Mouse (Mus musculus): ENCODE data around the gene Clic4.

The Clic4 gene

DNA sequence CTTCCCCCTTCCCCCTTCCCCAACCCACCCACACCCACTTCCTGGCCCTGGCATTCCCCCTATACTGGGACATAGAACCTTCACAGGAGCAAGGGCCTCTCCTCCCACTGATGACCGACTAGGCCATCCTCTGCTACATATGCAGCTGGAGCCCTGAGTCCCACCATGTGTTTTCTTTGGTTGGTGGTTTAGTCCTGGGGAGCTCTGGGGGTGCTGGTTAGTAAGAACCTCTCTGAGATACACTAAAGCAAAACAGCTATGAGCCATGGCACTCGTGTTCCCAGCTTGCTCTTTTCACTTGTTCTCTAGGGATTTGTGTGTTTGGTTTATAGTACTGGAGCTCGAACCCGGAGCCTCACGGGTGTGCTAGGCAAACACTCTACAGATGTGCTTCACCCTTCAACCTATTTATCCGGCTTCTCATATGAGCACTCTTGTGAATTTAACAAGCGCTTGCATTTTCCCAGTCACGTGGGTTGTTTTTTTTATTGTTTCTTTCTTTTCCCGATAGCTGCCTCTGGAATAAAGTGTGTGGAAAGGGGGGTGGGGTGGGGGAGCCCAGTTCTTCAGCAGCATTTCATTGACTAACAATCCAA, 14.6 kb downstream of the Clic4 start:
- no peak for DNase-seq (ENCODE audit: low spot score)

DNA sequence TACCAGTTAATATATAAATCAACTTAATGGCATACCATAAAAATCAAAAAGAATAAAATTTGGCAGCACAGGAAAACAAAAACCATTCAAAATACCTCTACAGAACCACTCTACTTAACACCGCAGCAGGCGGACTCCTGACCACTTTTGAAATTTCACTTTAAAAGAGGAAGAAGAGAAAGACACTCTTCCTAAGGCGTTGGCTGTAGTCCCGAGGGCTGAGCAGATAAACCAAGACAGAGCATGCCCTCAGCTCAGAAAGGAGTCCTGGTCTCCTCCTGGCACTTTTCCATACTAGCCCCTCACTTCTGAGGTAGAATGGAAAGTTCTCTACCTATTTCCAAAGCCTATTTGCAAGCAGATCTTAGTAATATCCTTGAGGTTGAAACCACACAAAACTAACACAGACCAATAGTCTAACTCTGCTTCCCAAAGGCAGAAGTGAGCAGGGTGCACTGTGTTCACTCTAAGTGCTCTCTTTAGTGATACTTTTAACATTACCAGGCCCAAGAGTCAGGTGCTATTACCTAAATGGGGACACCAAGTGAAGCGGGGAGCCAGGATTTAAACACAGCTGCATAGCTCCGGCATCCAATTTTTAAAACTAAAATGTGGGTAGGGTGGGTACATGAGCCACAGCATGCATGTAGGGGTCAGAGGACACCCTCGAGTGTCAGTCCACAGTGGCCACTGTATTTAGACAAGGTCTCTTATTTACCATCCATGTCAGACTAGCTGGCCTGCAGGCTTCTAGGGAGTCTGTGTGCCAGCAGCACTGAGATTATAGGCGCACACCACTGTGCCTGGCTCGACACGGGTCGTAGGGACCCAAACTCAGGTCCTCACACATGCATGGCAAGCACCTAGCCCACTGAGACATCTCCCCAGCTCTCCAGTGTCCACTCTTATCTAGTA, 15.8 kb downstream of the Clic4 start:
- DNase-seq (ENCODE audit: low spot score), result no peak

DNA sequence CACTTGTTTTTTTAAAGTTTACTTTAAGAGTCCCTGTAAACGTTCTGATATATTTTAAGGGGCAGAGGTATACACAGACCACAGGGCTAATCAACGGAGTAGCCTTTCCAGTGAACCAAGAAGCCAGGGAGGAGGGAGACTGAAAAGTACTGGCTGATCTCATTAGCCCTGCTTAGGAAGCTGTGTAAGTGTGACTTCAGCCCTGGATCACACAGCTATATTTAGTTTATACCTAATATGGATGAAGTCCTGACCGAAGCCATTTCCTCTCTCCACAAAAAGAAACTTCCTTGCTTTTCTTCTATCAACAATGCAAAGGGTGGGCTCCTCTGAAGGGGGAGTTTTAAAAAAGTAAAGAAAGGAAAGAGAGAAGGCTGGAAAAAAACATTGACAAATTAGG, 17.8 kb downstream of the Clic4 start:
- DNase-seq (ENCODE audit: low spot score), result no peak

DNA sequence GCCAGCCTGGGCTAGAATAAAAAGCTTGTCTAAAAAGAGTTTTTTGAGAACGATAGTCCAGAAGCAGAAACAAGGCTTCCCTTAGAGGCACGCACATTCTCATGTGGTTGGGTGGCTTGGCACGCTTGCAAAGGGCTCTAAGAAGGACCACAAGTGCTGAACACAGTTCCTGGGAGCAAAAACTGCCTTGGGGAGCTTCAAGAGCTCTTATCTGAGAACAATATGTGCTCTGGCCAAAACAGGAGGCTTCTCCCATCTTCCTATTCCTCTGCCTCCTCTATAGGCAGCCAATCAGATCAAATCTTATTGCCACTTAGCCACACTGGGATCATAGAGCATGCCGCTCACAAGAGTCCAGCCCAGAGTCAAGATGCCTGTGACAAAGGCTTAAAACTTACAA, 18.3 kb downstream of the Clic4 start:
- DNase-seq (ENCODE audit: low spot score), result no peak

DNA sequence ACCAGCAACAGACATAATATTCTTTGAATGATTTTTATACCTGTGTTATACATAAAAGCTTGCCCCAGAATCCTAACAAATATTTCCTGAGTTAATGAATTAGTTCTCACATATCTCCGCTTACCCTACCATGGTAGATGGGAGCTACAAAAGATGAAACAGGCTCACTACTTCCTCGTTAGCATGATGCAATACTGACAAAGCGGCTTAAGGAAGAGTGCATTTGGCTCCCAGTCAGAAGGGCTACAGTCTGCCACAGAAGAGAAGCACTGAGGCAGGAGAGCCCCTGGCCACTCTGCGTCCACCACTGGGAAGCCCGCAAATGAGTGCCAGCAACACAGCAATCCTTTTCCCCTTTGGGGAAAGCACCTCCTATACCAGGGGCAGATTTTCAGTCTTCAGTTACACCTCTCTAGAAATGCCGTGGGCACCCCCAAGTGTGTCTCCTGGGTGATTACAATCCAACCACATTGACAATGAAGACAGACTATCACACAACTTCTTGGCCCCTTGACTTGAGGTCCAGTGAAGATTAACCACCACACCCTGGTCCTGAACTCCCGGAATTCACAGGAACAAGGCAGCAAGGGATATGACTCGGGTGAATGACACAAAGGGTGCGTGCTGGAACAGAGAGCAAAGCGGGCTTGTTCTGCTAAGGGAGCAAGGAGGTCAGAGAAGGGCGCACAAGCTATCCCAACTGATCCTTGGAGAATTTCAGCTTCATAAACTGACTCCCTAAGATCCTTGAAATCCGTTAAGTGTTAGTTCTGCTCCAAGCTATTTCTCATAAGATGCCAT, 19.2 kb downstream of the Clic4 start:
- no peak for DNase-seq (ENCODE audit: low spot score)

DNA sequence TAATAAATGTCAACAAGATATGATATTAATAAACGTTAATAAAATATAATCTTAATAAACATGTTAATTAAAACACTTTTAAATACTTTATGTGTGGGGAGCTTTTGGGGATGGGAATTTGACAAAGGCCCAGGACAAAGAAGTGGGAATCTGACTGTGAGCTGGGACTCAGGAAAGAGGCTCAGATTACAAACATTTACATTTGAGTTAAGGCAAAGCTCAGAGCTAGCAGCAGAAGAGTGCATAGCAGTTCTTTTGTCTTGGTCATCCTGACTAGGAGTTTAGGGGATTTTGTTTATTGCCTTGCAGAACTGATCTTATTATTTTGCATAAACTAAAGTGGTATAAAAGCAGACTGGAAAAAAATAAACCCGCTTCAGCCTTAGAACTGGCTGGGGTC, 20.8 kb downstream of the Clic4 start:
- DNase-seq (ENCODE audit: low spot score), result no peak

DNA sequence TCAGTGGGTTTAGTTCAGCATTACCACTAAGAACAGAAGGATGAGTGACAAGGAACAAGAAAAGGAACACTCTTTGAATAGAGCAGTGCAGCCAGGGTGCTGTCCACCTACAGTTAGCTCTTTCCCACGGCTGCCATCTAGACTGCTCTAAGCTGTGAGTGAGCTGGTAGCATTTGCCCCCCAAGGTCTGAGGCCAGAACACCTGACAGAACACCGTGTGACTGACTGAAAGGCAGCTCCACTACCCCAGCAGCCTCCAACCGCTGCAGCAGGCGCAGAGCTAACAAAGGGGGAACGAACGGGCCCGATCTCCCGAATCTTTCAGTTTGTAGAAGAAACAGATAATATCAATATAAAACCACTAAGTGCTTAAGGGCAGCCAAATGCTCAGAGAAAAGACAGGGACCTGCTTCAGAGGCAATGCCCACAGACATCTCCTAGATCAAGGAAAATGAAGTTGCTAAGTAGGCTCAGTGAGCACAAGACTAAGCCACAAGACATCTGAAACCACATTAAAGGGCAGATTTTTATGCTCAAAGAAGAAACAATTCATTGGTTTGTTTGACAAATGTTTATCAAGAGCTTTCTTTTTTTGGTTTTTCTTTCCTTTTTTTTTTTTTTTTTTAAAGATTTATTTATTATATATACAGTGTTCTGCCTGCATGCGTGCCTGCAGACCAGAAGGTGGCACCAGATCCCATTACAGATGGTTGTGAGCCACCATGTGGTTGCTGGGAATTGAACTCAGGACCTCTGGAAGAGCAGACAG, 24.2 kb downstream of the Clic4 start:
- no peak for DNase-seq (ENCODE audit: low spot score)

DNA sequence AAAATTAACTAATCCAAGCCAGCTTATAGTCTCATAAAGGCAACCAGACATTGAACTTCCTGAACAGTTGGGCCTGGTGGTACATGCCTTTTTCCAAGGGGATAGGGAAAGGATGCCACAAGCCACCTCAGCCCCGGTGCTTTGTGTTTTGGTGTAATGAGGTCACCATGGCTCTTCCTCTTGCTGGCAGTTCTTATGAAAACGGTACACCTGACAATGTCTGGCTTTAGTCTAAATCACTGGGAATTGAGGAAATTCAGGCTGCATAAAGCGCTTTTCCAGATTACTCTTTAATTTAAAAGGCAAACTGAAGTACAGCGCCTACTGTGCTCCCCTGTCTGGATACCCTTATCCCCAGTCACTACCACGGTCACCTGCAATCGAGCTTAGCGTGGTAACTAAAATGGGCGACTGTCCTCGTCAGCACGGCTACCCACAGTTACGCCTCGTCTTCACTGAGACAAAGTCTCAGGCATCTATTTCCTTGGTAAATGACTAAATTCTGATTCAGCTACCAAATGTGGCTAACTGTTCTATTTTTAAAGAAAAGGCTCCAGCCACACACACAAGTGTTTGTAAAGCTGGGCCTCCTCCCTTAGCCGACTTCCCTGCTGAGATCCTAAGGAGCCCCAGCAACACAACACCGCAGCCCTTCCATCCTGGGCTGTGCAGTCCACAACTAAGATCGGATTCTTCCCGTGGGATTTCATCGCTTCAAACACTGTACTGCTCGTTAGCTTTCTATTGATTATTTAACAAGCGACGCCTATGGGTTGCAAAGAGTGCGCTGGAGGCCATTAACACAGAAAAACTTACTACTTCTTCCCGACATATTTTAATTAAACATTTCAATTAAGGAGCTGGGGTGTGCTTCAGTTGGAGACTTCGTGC, 25.5 kb downstream of the Clic4 start:
- no peak for DNase-seq (ENCODE audit: low spot score)

DNA sequence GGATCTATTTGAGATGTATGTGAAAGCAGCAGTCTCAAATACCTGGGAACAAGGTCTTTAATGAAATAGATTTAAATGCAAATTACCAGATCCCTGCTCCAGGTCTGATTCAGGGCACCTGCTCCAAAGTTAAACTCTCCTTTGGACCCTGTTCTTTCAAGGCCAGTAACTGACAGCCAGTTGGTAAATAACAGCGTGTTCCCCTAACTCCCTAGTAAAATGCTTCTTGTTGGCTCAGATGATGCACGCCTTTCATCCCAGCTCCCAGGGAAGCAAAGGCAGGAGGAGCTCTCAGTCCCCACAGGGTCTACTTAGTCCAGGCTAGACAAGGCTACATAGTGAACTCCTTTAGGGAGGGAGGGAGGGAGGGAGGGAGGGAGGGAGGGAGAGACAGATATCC, 26.2 kb downstream of the Clic4 start:
- no peak for DNase-seq (ENCODE audit: low spot score)

DNA sequence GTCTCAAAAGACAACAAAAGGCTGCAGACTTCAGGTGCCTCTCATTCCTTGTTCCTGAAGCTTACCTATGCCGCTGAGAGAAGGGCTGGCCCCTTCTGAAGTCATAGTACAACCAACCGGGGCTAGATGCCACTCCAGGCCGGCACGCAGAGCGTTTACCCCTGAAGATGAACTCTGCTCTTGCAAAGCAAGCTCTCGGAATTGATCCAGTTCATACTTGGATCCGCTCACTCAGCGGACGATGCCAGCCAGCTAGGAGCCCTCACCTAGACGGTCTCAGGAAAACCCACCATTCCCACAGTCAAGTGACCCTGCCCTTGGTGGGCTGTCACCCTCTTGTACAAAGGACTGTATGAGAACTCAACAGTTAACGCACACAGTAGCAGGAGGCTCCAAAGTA, 26.8 kb downstream of the Clic4 start:
- no peak for DNase-seq (ENCODE audit: low spot score)

DNA sequence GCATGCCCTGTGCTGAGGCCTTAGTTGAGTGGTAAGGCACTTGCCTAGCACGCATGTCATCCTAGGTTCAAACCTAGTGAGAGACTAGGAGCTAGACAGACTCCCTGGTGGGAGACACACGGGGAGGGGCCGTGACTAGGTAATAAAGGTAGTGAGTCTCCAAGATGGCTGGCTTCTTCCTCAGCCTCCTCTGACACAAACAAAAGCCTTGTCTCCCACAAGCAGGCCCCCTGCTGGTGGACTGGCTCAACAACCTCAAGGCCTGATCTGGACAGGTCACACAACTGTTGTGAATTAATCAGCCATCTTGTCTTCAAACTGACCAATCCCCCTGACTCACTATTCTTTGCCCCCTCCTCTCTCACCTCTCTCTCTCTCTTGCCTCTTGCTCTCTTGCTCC, 28.3 kb downstream of the Clic4 start:
- no peak for DNase-seq (ENCODE audit: low spot score)

DNA sequence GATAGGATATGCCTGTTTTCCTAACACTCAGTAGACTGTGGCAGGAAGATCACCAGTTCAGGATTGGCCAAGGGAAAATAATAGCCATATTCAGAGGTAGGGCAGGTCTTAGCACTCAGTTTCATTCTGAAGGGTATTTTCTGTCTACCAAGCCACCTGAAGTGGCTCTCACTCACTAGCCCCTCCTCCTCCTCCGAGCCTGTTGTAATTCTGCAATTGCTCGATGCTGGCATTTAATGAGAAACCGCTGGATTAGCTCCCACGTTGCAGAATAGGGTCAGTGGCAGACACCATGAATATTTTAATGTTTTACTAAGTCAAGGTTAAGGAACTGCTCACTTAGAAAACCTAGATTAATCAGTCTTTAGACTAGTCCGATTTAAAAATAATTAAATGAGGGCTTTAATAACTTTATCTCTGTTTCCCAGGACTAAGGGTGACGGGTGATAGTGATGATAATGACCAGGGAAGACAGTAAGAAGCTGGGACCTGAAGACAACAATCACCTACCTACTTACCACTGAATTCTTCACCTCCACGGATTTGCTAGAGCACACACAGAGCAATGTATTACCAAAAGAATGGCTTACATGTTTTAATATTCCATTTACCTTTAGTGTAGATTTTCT, 29.6 kb downstream of the Clic4 start:
- no peak for DNase-seq (ENCODE audit: low spot score)

DNA sequence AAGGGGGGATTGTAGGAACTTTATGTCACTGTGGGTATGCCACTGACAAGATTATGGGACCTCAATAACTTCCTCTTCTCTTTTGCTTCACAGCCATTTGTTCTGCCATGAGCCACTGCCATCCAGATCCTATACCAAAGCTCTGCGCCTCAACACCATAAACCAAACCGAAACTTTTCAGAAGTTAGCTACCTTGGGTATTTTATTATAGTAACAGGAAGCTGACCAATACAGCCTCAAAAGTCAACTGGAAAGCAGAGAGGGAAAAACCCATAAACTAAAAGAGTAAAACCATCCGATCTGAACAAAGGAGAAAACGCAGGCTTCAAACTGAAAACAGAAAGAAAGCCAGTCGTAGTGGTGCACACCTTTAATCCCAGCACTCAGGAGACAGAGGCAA, 30.2 kb downstream of the Clic4 start:
- DNase-seq (ENCODE audit: low spot score), result no peak

DNA sequence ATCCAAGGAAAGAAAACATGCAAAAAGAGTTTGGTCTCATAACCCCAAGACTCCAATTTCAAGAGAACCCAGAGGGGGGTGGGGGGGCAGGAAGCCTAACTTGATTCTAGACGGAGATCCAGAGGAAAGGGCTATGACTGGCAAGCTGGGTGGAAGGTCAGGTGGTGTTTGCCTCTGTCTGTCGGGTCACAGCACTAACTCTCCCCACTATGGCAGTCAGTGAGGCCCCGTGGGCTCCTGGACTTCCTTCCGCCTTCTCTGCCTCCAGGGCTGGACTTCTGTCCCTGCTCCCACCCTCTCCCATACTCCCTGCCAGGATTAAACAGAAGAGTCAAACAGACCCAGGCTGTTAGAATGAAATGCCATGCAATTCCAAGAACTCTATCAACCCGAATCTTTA, 30.9 kb downstream of the Clic4 start:
- no peak for DNase-seq (ENCODE audit: low spot score)

DNA sequence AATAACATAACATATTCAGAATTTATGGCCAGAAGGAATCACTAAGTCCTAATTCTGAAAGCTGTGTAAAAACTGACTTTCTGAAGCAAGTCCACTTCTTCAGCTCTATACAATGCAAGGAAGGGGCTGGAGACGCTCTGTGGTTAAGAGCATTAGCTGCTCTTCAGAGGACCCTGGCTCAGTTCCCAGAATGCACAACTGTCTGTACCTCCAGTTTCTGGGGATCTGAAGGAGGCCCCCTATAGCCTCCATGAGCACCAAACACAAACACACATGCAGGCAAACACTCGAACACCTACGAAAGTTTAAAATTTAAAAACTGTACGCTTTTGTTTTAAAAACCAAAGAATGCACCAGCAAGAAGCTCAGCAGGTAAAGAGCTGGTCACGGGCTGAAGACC, 31.5 kb downstream of the Clic4 start:
- no peak for DNase-seq (ENCODE audit: low spot score)

DNA sequence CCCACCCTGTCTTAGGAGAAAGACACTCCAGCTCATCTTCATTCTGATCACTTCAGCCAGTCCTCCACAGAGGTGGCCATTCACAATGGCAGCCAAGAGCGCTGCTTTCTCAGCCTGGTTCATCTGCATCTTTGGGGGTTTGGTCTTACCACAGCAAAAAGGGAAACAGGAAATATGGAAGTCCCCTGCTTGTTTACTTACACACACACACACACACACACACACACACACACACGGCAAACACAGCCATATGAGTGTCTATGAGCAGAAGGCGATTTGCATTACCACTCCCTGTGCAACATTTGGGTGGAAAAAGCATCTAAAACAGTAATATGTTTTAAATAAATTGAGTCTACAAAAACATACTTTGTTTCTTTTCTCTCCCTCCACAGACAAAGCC, 32.3 kb downstream of the Clic4 start:
- DNase-seq (ENCODE audit: low spot score), result no peak

DNA sequence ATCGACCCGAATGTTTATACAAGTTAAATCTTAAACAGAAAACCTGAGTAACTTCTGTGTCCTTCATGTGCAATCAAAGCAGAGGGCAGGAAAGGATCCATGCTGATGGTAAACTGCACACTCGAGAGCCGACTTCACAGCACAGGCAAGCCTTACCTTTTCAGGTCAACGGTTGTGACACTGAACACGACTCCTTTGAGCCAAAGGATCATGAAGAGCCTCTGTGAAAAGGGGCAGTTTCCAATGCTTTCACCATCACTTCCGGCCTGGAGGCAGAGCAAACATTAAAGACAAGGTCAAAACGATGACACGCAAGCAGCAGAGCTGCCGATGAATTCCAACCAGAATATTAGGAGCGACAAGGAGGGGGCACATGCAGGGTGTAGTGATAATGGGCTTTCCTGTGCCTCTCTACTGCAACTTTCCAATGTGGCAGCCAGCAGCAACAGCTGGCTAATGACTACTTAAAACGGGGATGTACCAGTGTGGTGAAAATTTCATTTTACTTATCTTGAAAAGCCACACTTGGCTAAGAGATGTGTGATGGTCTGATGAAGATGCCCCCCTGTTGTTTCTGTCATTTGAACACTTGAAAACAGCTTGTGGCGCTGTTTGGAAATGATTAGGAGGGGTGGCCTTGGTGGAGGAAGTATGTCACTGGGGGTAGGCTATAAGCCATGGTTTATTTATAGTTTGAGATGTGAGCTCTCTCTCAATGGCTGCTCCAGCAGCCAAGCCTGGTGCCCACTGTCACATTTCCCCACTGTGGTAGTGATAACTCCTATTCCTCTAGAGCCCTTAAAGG, 33.7 kb downstream of the Clic4 start:
- DNase-seq (ENCODE audit: low spot score), result no peak

DNA sequence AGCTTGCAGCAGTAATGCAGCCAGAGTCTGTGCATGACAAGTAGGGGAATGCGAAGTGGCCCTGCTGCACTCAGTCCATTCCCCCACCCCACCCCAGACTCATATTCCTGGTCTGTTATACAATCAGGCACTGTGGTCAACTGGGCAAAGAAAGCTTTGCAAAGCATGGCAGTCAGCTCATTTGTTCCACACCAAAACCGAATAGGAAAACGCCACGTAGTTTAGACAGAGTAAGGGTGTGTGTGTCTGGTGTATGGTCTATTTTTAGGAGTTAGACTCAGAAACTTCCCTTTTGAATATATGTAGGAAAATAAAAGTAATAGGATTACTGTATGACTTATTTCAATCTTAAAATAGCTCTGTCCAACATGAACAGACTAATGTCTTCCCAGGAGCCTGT, 36.0 kb downstream of the Clic4 start:
- DNase-seq (ENCODE audit: low spot score), result no peak

DNA sequence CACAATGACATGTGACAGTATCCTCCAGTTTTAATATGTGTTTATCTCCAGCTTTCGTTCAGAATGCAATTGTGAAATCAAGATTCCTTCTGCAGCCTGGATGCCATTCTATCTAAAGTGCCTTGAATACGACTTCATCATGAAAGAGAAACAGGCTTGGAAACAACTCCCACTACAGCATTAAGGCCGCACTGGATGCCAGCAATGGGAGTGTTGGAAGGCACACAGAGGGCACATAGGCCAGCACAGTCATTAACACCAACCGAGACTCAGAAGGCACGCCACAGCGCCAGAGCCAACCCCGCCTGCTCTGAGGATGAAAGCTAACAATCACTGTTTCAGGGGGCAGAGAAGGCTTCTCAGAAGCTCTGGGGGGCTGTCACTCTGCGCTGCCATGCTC, 37.1 kb downstream of the Clic4 start:
- no peak for DNase-seq (ENCODE audit: low spot score)

DNA sequence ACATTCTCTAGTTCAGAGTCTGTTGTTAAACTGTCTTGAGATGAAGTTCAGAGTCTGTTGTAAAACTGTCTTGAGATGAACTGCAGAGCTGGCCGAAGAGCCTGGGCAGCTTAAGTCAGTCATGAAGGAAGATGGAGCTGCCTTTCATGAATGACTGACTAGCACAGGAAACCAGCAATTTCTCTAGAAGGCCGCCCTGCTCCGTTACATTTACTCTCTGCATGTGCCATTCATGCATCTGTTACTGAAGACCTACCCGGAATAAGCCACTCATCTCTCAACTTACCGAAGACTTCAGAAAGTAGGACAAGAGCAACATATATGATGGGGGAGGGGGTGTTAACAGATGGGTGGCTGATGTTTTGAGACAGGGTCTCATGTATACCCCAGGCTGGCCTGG, 40.1 kb downstream of the Clic4 start:
- no peak for DNase-seq (ENCODE audit: low spot score)

Data from left cerebral cortex, adult 11 months (tissue).